Mouse (Mus musculus): Measurements from ENCODE around the gene Rnf19b. TPM values are rescaled to one million over a fixed set of nuclear protein-coding genes. Genes with fewer than 3 reads are reported as not detected.

Gene Rnf19b
- 36.3 and 37.3 TPM in 2 replicates for polyA plus RNA-seq (2014; fragmentation: Nextera tagmentation; extraction: Ambion mirVana)

- no peaks in the 10 kb centered on the region for H3K27me3 ChIP-seq (ENCODE audit: control insufficient read depth, insufficient read depth, low read length)
- ATAC-seq (ENCODE audit: low read depth), result peak; percentile 68
- WGBS, result under 1% methylated on average over 59 of the region's 107 CpGs
These were observed at the start of gene Rnf19b for GRCm38 (mm10) chr4:129058207-129059092. TSS of gene Rnf19b (plus strand) at chr4:129058271.

DNA sequence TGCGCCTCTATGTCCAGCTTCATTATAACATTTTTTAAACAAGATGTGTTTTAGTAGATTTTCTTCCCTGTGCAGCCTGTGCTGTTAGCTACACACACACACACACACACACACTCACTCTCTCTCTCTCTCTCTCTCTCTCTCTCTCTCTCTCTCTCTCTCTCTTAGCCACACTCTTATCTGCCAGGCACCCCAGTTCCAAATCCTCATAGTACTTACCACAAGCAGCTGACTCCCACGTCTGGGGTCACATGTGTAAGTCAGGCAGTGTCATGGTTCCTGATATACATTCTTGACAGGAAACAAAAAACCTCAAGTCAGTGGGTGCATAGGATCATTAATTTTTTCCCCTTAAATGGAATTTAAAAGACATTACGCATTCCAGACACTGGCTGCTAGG lies 49.4 kb upstream of the Rnf19b start:
- Histone ChIP-seq H3K27ac (ENCODE audit: low read depth, low read length) (no peak overlapping the region), H3K4me1 (ENCODE audit: control insufficient read depth, insufficient read depth, low read length) (no peaks in the 10 kb centered on the region), H3K4me2 (ENCODE audit: low read depth, low read length) (no peak overlapping the region), H3K9me3 (ENCODE audit: control insufficient read depth, low read length) (no peaks in the 10 kb centered on the region), H3K9ac (replicated peaks; ENCODE audit: low read depth, low read length) (no peak overlapping the region), H3K27me3 (ENCODE audit: control insufficient read depth, insufficient read depth, low read length) (no peaks in the 10 kb centered on the region), H3K4me3 (ENCODE audit: low read depth, low read length) (no peak overlapping the region), H3K36me3 (ENCODE audit: control insufficient read depth, insufficient read depth, low read length) (peaks cover 18% of the 10 kb centered on the region)
- no peak for ATAC-seq (ENCODE audit: low read depth)
- WGBS, result 84% methylated on average over 3 of the region's 3 CpGs

More at GRCm38 (mm10) chr4:129058207-129059092, at the start of gene Rnf19b:
- peaks cover 13% of the 10 kb centered on the region for H3K4me1 ChIP-seq (ENCODE audit: control insufficient read depth, insufficient read depth, low read length)
- peak within 1 kb of the TSS; percentile 94 for H3K27ac ChIP-seq (ENCODE audit: low read depth, low read length)
- H3K36me3 ChIP-seq (ENCODE audit: control insufficient read depth, insufficient read depth, low read length), result no peaks in the 10 kb centered on the region
- no peaks in the 10 kb centered on the region for H3K9me3 ChIP-seq (ENCODE audit: control insufficient read depth, low read length)
- H3K4me2 ChIP-seq (ENCODE audit: low read depth, low read length), result peak within 1 kb of the TSS; percentile 68
- peak within 1 kb of the TSS; percentile 90 for H3K4me3 ChIP-seq (ENCODE audit: low read depth, low read length)
- H3K9ac ChIP-seq (replicated peaks; ENCODE audit: low read depth, low read length), result peak within 1 kb of the TSS; percentile 96

DNA sequence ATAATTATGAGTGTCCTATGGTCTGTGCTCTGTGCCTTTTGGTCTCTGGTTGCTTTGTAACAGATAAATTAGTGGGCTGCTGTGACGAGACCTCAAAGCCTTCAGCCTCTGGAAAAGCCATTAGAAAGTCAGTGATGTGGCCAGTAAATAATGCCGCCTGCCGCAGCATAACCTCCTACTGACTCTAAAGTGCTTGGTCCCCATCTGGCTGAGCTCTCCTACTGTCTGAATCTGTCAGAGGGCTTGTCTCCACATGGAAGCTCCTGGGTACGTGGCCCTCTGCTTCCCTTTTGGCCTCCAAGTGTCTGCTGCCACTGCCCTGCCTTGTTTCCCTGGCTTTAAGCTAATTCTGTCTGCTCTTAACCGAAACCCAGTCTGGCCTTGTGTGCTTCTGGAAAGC lies 48.5 kb upstream of the Rnf19b start:
- no peaks in the 10 kb centered on the region for H3K4me1 ChIP-seq (ENCODE audit: control insufficient read depth, insufficient read depth, low read length)
- H3K9me3 ChIP-seq (ENCODE audit: control insufficient read depth, low read length), result no peaks in the 10 kb centered on the region
- H3K27me3 ChIP-seq (ENCODE audit: control insufficient read depth, insufficient read depth, low read length), result no peaks in the 10 kb centered on the region
- H3K36me3 ChIP-seq (ENCODE audit: control insufficient read depth, insufficient read depth, low read length), result peaks cover 18% of the 10 kb centered on the region
- H3K27ac ChIP-seq (ENCODE audit: low read depth, low read length), result no peak overlapping the region
- no peak overlapping the region for H3K4me3 ChIP-seq (ENCODE audit: low read depth, low read length)
- ATAC-seq (ENCODE audit: low read depth), result no peak
- no peak overlapping the region for H3K9ac ChIP-seq (replicated peaks; ENCODE audit: low read depth, low read length)
- WGBS, result 57% methylated on average over 5 of the region's 5 CpGs
- H3K4me2 ChIP-seq (ENCODE audit: low read depth, low read length), result no peak overlapping the region

DNA sequence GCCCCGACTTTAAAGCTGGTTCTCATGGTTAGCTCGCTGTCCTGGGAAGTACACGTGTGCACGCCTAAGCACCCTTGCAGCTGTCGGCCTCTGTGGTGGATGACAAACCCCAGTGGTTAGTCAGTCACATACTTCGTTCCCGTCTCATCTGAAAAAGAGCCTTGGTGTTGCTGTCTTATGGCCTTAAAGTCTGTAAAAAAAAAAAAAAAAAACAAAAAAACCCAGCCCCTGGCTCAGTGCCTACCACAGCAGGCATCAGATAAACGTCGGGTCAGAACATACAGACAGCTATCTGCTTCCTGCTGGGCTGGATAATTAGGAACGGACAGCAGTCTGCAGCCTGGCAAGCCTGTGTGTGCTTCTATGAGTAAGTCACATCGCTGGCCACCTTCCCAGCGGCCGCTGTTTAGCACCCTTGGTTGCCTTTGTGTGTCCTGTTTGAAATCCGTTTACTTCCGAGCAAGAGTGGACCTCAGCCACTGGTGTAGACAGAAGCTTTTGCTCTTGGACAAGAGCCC lies 46.4 kb upstream of the Rnf19b start:
- Histone ChIP-seq H3K9me3 (ENCODE audit: control insufficient read depth, low read length) (no peaks in the 10 kb centered on the region), H3K27me3 (ENCODE audit: control insufficient read depth, insufficient read depth, low read length) (no peaks in the 10 kb centered on the region), H3K4me1 (ENCODE audit: control insufficient read depth, insufficient read depth, low read length) (no peaks in the 10 kb centered on the region), H3K36me3 (ENCODE audit: control insufficient read depth, insufficient read depth, low read length) (peaks cover 9% of the 10 kb centered on the region), H3K27ac (ENCODE audit: low read depth, low read length) (no peak overlapping the region), H3K4me3 (ENCODE audit: low read depth, low read length) (no peak overlapping the region), H3K4me2 (ENCODE audit: low read depth, low read length) (no peak overlapping the region), H3K9ac (replicated peaks; ENCODE audit: low read depth, low read length) (no peak overlapping the region)
- 44% methylated on average over 15 of the region's 15 CpGs for WGBS
- ATAC-seq (ENCODE audit: low read depth), result no peak

- Histone ChIP-seq H3K27me3 (ENCODE audit: control insufficient read depth, insufficient read depth, low read length) (no peaks in the 10 kb centered on the region), H3K4me1 (ENCODE audit: control insufficient read depth, insufficient read depth, low read length) (no peaks in the 10 kb centered on the region), H3K27ac (ENCODE audit: low read depth, low read length) (no peak overlapping the region), H3K9ac (replicated peaks; ENCODE audit: low read depth, low read length) (no peak overlapping the region), H3K36me3 (ENCODE audit: control insufficient read depth, insufficient read depth, low read length) (peaks cover 1% of the 10 kb centered on the region; the same call in 1 of the 2 replicates), H3K4me2 (ENCODE audit: low read depth, low read length) (no peak overlapping the region), H3K4me3 (ENCODE audit: low read depth, low read length) (no peak overlapping the region), H3K9me3 (ENCODE audit: control insufficient read depth, low read length) (no peaks in the 10 kb centered on the region)
- WGBS, result 61% methylated on average over 10 of the region's 10 CpGs
- ATAC-seq (ENCODE audit: low read depth), result no peak
These were observed 44.8 kb upstream of the Rnf19b start for GRCm38 (mm10) chr4:129013151-129013864.

DNA sequence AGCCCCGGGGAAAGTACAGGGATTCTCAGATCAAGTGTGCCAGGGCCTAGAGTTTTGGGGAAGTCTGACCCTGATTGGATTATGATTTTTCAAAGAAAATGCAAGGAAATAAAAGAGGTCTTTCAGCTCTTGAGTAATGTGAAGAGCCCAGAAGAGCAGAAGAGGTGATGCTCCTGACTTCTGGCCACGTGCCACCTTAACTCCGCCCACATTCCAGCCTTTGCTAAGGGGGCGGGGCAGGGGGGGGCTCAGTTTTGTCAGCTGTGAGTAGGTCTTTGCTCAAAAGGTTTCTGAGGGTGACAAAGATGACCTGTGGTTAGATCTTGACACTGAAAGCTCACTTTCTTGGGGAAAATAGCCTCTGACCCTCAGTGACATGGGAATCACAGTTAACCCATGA lies 41.7 kb upstream of the Rnf19b start:
- no peak overlapping the region for H3K9ac ChIP-seq (replicated peaks; ENCODE audit: low read depth, low read length)
- no peak overlapping the region for H3K4me3 ChIP-seq (ENCODE audit: low read depth, low read length)
- no peaks in the 10 kb centered on the region for H3K36me3 ChIP-seq (ENCODE audit: control insufficient read depth, insufficient read depth, low read length)
- no peak overlapping the region for H3K27ac ChIP-seq (ENCODE audit: low read depth, low read length)
- no peak overlapping the region for H3K4me2 ChIP-seq (ENCODE audit: low read depth, low read length)
- WGBS, result 39% methylated on average over 4 of the region's 4 CpGs
- no peaks in the 10 kb centered on the region for H3K9me3 ChIP-seq (ENCODE audit: control insufficient read depth, low read length)
- 0 out of 2 replicates have a peak, but pooled peaks cover 8% of the 10 kb centered on the region for H3K4me1 ChIP-seq (ENCODE audit: control insufficient read depth, insufficient read depth, low read length)
- no peak for ATAC-seq (ENCODE audit: low read depth)
- H3K27me3 ChIP-seq (ENCODE audit: control insufficient read depth, insufficient read depth, low read length), result no peaks in the 10 kb centered on the region

GRCm38 (mm10) chr4:129017150-129017549 lies 40.9 kb upstream of the Rnf19b start:
- no peak overlapping the region for H3K4me2 ChIP-seq (ENCODE audit: low read depth, low read length)
- no peak overlapping the region for H3K27ac ChIP-seq (ENCODE audit: low read depth, low read length)
- no peaks in the 10 kb centered on the region for H3K9me3 ChIP-seq (ENCODE audit: control insufficient read depth, low read length)
- no peak for ATAC-seq (ENCODE audit: low read depth)
- H3K36me3 ChIP-seq (ENCODE audit: control insufficient read depth, insufficient read depth, low read length), result no peaks in the 10 kb centered on the region
- 92% methylated on average over 10 of the region's 10 CpGs for WGBS
- H3K27me3 ChIP-seq (ENCODE audit: control insufficient read depth, insufficient read depth, low read length), result no peaks in the 10 kb centered on the region
- 0 out of 2 replicates have a peak, but pooled peaks cover 8% of the 10 kb centered on the region for H3K4me1 ChIP-seq (ENCODE audit: control insufficient read depth, insufficient read depth, low read length)
- no peak overlapping the region for H3K9ac ChIP-seq (replicated peaks; ENCODE audit: low read depth, low read length)
- H3K4me3 ChIP-seq (ENCODE audit: low read depth, low read length), result no peak overlapping the region

DNA sequence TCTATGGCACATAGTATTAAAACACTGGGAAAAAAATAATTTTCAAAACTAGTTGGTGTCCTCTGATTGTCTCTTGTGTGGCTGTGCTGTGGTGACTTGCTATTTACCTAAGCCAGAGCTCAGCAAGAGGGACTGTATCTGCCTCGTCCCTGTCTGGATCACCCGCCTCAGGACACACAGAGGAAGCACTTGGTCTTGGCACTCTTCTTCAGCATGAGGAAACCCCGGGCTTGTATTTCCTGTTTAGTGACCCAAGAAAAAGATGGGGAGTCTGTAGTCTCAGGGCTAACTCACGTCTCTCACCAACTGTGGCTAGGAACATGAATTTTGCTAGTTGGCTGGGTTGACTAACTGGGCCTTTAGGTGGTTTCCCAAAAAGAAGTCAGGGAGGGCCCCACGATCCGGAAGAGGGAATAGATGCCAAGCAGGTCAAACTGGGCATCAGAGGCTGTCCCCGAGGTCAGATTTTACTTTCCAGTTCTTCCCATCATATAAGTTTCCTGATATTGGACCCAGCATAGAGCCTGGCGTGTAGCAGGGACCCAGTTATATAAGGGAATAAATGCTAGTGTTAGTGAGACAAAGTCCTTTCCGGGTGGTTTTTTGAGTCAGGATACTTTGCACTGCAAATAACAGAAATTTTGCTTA lies 39.2 kb upstream of the Rnf19b start:
- H3K4me3 ChIP-seq (ENCODE audit: low read depth, low read length), result no peak overlapping the region
- H3K27ac ChIP-seq (ENCODE audit: low read depth, low read length), result no peak overlapping the region
- H3K36me3 ChIP-seq (ENCODE audit: control insufficient read depth, insufficient read depth, low read length), result no peaks in the 10 kb centered on the region
- H3K9me3 ChIP-seq (ENCODE audit: control insufficient read depth, low read length), result no peaks in the 10 kb centered on the region
- no peaks in the 10 kb centered on the region for H3K27me3 ChIP-seq (ENCODE audit: control insufficient read depth, insufficient read depth, low read length)
- H3K9ac ChIP-seq (replicated peaks; ENCODE audit: low read depth, low read length), result no peak overlapping the region
- ATAC-seq (ENCODE audit: low read depth), result no peak
- H3K4me2 ChIP-seq (ENCODE audit: low read depth, low read length), result no peak overlapping the region
- WGBS, result 87% methylated on average over 9 of the region's 9 CpGs
- H3K4me1 ChIP-seq (ENCODE audit: control insufficient read depth, insufficient read depth, low read length), result 0 out of 2 replicates have a peak, but pooled peaks cover 8% of the 10 kb centered on the region

All from neural tube, embryonic 14.5 days (tissue).